Mouse (Mus musculus): ENCODE data around the gene Smtn. TPM values are rescaled to one million over a fixed set of nuclear protein-coding genes. Genes with fewer than 3 reads are reported as not detected.
A peak's percentile ranks its signal among the peaks of the same experiment; 100 is the strongest.

Gene Smtn
- polyA plus RNA-seq, 1 experiment, result 46.4 TPM

GRCm38 (mm10) chr11:3487952-3488570 lies 52.4 kb downstream of the Smtn start, which contains the start of gene Pla2g3:
TSS of gene Pla2g3 (plus strand) at chr11:3488284.
- peaks cover 15% of the 10 kb centered on the region for H3K4me1 ChIP-seq (ENCODE audit: control insufficient read depth, insufficient read depth, insufficient read length, low read length)
- H3K27me3 ChIP-seq (ENCODE audit: control insufficient read depth, insufficient read depth, low read length), result no peaks in the 10 kb centered on the region
- H3K36me3 ChIP-seq (ENCODE audit: control insufficient read depth, insufficient read depth, low read length), result no peaks in the 10 kb centered on the region
- H3K4me3 ChIP-seq (ENCODE audit: low read depth, low read length), result 0 out of 2 replicates have a peak within 1 kb of the TSS, but pooled peaks have one; percentile 5
- TF ChIP-seq POLR2A (IDR thresholded peaks at IDR 0.05; ENCODE audit: low read depth, low read length), result no peak
- TF ChIP-seq CTCF (IDR thresholded peaks at IDR 0.05; ENCODE audit: extremely low read depth, insufficient read length, insufficient replicate concordance, low read depth, low read length), result no peak
- H3K27ac ChIP-seq (ENCODE audit: insufficient read depth, low read depth, low read length), result no peak within 1 kb of the TSS
- WGBS, result 27% methylated on average over 11 of the region's 11 CpGs

- WGBS, result 29% methylated on average over 7 of the region's 7 CpGs
- no peak overlapping the region for H3K4me3 ChIP-seq (ENCODE audit: low read depth, low read length)
- no peak overlapping the region for H3K27ac ChIP-seq (ENCODE audit: insufficient read depth, low read depth, low read length)
- TF ChIP-seq CTCF (IDR thresholded peaks at IDR 0.05; ENCODE audit: extremely low read depth, insufficient read length, insufficient replicate concordance, low read depth, low read length) (no peak), POLR2A (IDR thresholded peaks at IDR 0.05; ENCODE audit: low read depth, low read length) (no peak)
- no peaks in the 10 kb centered on the region for H3K27me3 ChIP-seq (ENCODE audit: control insufficient read depth, insufficient read depth, low read length)
- H3K36me3 ChIP-seq (ENCODE audit: control insufficient read depth, insufficient read depth, low read length), result no peaks in the 10 kb centered on the region
- peaks cover 18% of the 10 kb centered on the region for H3K4me1 ChIP-seq (ENCODE audit: control insufficient read depth, insufficient read depth, insufficient read length, low read length)
These were observed 54.1 kb downstream of the Smtn start for GRCm38 (mm10) chr11:3486349-3486748.

- H3K27ac ChIP-seq (ENCODE audit: insufficient read depth, low read depth, low read length), result no peak overlapping the region
- WGBS, result 79% methylated on average over 11 of the region's 11 CpGs
- peaks cover 21% of the 10 kb centered on the region for H3K4me1 ChIP-seq (ENCODE audit: control insufficient read depth, insufficient read depth, insufficient read length, low read length)
- H3K4me3 ChIP-seq (ENCODE audit: low read depth, low read length), result no peak overlapping the region
- no peaks in the 10 kb centered on the region for H3K36me3 ChIP-seq (ENCODE audit: control insufficient read depth, insufficient read depth, low read length)
- TF ChIP-seq POLR2A (IDR thresholded peaks at IDR 0.05; ENCODE audit: low read depth, low read length), result no peak
- H3K27me3 ChIP-seq (ENCODE audit: control insufficient read depth, insufficient read depth, low read length), result no peaks in the 10 kb centered on the region
These were observed 56.3 kb downstream of the Smtn start for GRCm38 (mm10) chr11:3483980-3484642.

- Histone ChIP-seq H3K27me3 (ENCODE audit: control insufficient read depth, insufficient read depth, low read length) (no peaks in the 10 kb centered on the region), H3K4me1 (ENCODE audit: control insufficient read depth, insufficient read depth, insufficient read length, low read length) (peaks cover 13% of the 10 kb centered on the region; the same call in 1 of the 2 replicates), H3K27ac (ENCODE audit: insufficient read depth, low read depth, low read length) (peak overlapping the region; percentile 9; the same call in 1 of the 2 replicates), H3K36me3 (ENCODE audit: control insufficient read depth, insufficient read depth, low read length) (no peaks in the 10 kb centered on the region), H3K4me3 (ENCODE audit: low read depth, low read length) (no peak overlapping the region)
- TF ChIP-seq CTCF (IDR thresholded peaks at IDR 0.05; ENCODE audit: extremely low read depth, insufficient read length, insufficient replicate concordance, low read depth, low read length) (no peak), POLR2A (IDR thresholded peaks at IDR 0.05; ENCODE audit: low read depth, low read length) (no peak)
These were observed 64.9 kb downstream of the Smtn start for GRCm38 (mm10) chr11:3475489-3475888.

GRCm38 (mm10) chr11:3474480-3475115 lies 65.8 kb downstream of the Smtn start:
- Histone ChIP-seq H3K4me3 (ENCODE audit: low read depth, low read length) (no peak overlapping the region), H3K4me1 (ENCODE audit: control insufficient read depth, insufficient read depth, insufficient read length, low read length) (peaks cover 11% of the 10 kb centered on the region; the same call in 1 of the 2 replicates), H3K27ac (ENCODE audit: insufficient read depth, low read depth, low read length) (no peak overlapping the region), H3K27me3 (ENCODE audit: control insufficient read depth, insufficient read depth, low read length) (no peaks in the 10 kb centered on the region), H3K36me3 (ENCODE audit: control insufficient read depth, insufficient read depth, low read length) (no peaks in the 10 kb centered on the region)
- 82% methylated on average over 7 of the region's 7 CpGs for WGBS
- TF ChIP-seq POLR2A (IDR thresholded peaks at IDR 0.05; ENCODE audit: low read depth, low read length) (no peak), CTCF (IDR thresholded peaks at IDR 0.05; ENCODE audit: extremely low read depth, insufficient read length, insufficient replicate concordance, low read depth, low read length) (peak; percentile 84; the same call in 1 of the 2 replicates)

GRCm38 (mm10) chr11:3472484-3472883 lies 67.9 kb downstream of the Smtn start:
- H3K4me3 ChIP-seq (ENCODE audit: low read depth, low read length), result no peak overlapping the region
- TF ChIP-seq CTCF (IDR thresholded peaks at IDR 0.05; ENCODE audit: extremely low read depth, insufficient read length, insufficient replicate concordance, low read depth, low read length) (peak; percentile 91; the same call in 1 of the 2 replicates), POLR2A (IDR thresholded peaks at IDR 0.05; ENCODE audit: low read depth, low read length) (no peak)
- H3K27ac ChIP-seq (ENCODE audit: insufficient read depth, low read depth, low read length), result no peak overlapping the region
- H3K36me3 ChIP-seq (ENCODE audit: control insufficient read depth, insufficient read depth, low read length), result no peaks in the 10 kb centered on the region
- peaks cover 14% of the 10 kb centered on the region; the same call in 1 of the 2 replicates for H3K4me1 ChIP-seq (ENCODE audit: control insufficient read depth, insufficient read depth, insufficient read length, low read length)
- WGBS, result 20% methylated on average over 1 of the region's 1 CpGs
- H3K27me3 ChIP-seq (ENCODE audit: control insufficient read depth, insufficient read depth, low read length), result no peaks in the 10 kb centered on the region

- H3K4me1 ChIP-seq (ENCODE audit: control insufficient read depth, insufficient read depth, insufficient read length, low read length), result peaks cover 14% of the 10 kb centered on the region; the same call in 1 of the 2 replicates
- peak overlapping the region; percentile 57 for H3K4me3 ChIP-seq (ENCODE audit: low read depth, low read length)
- H3K36me3 ChIP-seq (ENCODE audit: control insufficient read depth, insufficient read depth, low read length), result no peaks in the 10 kb centered on the region
- no peaks in the 10 kb centered on the region for H3K27me3 ChIP-seq (ENCODE audit: control insufficient read depth, insufficient read depth, low read length)
- H3K27ac ChIP-seq (ENCODE audit: insufficient read depth, low read depth, low read length), result peak overlapping the region; percentile 76
- TF ChIP-seq CTCF (IDR thresholded peaks at IDR 0.05; ENCODE audit: extremely low read depth, insufficient read length, insufficient replicate concordance, low read depth, low read length) (no peak), POLR2A (IDR thresholded peaks at IDR 0.05; ENCODE audit: low read depth, low read length) (peak; percentile 64; the same call in 1 of the 2 replicates)
- 14% methylated on average over 11 of the region's 11 CpGs for WGBS
These were observed 69.0 kb downstream of the Smtn start for GRCm38 (mm10) chr11:3471448-3471850.

Other genes starting within 250 kb of the Smtn start
- 6.4 and 11.0 TPM in 2 replicates for gene Pik3ip1, start 210.2 kb downstream of the Smtn start, polyA plus RNA-seq (2012; rRNA removed)
- 40.1 and 70.5 TPM in 2 replicates for gene Limk2, start 131.4 kb downstream of the Smtn start, polyA plus RNA-seq (2012; rRNA removed)
- gene Rnf185, start 88.2 kb downstream of the Smtn start, polyA plus RNA-seq (2012; rRNA removed), result 13.5 and 29.8 TPM in 2 replicates
- 0.18 and 0.48 TPM in 2 replicates for gene Pla2g3, start 52.3 kb downstream of the Smtn start, polyA plus RNA-seq (2012; rRNA removed)
- gene Inpp5j, start 35.8 kb downstream of the Smtn start, polyA plus RNA-seq (2012; rRNA removed), result 12.9 and 22.5 TPM in 2 replicates
- gene Selenom, start 25.9 kb downstream of the Smtn start, polyA plus RNA-seq (2012; rRNA removed), result 107 and 174 TPM in 2 replicates
- gene Morc2a, start 108.6 kb upstream of the Smtn start, polyA plus RNA-seq (2012; rRNA removed), result 2.2 and 4.2 TPM in 2 replicates